Mouse (Mus musculus): ENCODE measurements at regions not wholly inside any gene's neighbourhood (a gene's known extent, or its start where the extent isn't known, plus 50 kb on each side); places are given as distances from the start of the nearest gene placed in this dataset.

- no peak for TF ChIP-seq CTCF (IDR thresholded peaks at IDR 0.05)
- no peak for TF ChIP-seq POLR2A (IDR thresholded peaks at IDR 0.05; ENCODE audit: insufficient read depth, low read depth, low read length)
Measured at GRCm38 (mm10) chr4:71316605-71317004, 441.2 kb downstream of the Gm11232 start.

Measured in heart, adult 2 months (tissue).